Mouse (Mus musculus): ENCODE results near the gene Mphosph9.

GRCm38 (mm10) chr5:124236180-124236579 lies 91.6 kb downstream of the Mphosph9 start:
- TF ChIP-seq POLR2A (IDR thresholded peaks at IDR 0.05; ENCODE audit: insufficient read length, low read depth): no peak
- no peak for TF ChIP-seq USF1 (IDR thresholded peaks at IDR 0.05; ENCODE audit: low read depth)
- TF ChIP-seq MAX (IDR thresholded peaks at IDR 0.05; ENCODE audit: low read depth): no peak
- no peak for TF ChIP-seq POLR2AphosphoS2 (IDR thresholded peaks at IDR 0.05; ENCODE audit: insufficient read length, low read depth)
- no peak for TF ChIP-seq MYOD1 (IDR thresholded peaks at IDR 0.05; ENCODE audit: control insufficient read depth in 1 of 3, insufficient read length in 2 of 3, low read depth in 2 of 3)
- no peak for TF ChIP-seq MYOG (IDR thresholded peaks at IDR 0.05; ENCODE audit: control insufficient read depth in 1 of 3, insufficient read depth in 1 of 3, insufficient read length in 2 of 3, low read depth in 2 of 3)
